Mouse (Mus musculus): ENCODE results near the gene Dlgap1. TPM values are rescaled to one million over a fixed set of nuclear protein-coding genes. Genes with fewer than 3 reads are reported as not detected.

Gene Dlgap1
- polyA plus RNA-seq, 1 experiment from 2014 or later, result 3.7 TPM

- Histone ChIP-seq H3K4me3 (ENCODE audit: low read depth, low read length) (no peak overlapping the region), H3K4me1 (ENCODE audit: control insufficient read depth, insufficient read depth, low read length) (no peaks in the 10 kb centered on the region), H3K27me3 (replicated peaks; ENCODE audit: control insufficient read depth, insufficient read depth, low read length) (no peaks in the 10 kb centered on the region), H3K36me3 (ENCODE audit: control insufficient read depth, insufficient read depth, low read length) (no peaks in the 10 kb centered on the region), H3K4me2 (ENCODE audit: low read depth, low read length) (no peak overlapping the region), H3K9me3 (ENCODE audit: control insufficient read depth, low read length) (no peaks in the 10 kb centered on the region), H3K9ac (ENCODE audit: low read depth, low read length) (no peak overlapping the region), H3K27ac (replicated peaks; ENCODE audit: low read depth, low read length) (no peak overlapping the region)
- 84% methylated on average over 6 of the region's 6 CpGs for WGBS
- ATAC-seq (ENCODE audit: low read depth), result no peak
- no peak for DNase-seq (ENCODE audit: low spot score)
Observed at GRCm38 (mm10) chr17:70434549-70434948, 465.7 kb downstream of the Dlgap1 start.

- 76% methylated on average over 6 of the region's 6 CpGs for WGBS
- no peak for ATAC-seq (ENCODE audit: low read depth)
- Histone ChIP-seq H3K4me2 (ENCODE audit: low read depth, low read length) (no peak overlapping the region), H3K4me1 (ENCODE audit: control insufficient read depth, insufficient read depth, low read length) (no peaks in the 10 kb centered on the region), H3K9ac (ENCODE audit: low read depth, low read length) (no peak overlapping the region), H3K4me3 (ENCODE audit: low read depth, low read length) (no peak overlapping the region), H3K27me3 (replicated peaks; ENCODE audit: control insufficient read depth, insufficient read depth, low read length) (no peaks in the 10 kb centered on the region), H3K27ac (replicated peaks; ENCODE audit: low read depth, low read length) (no peak overlapping the region), H3K9me3 (ENCODE audit: control insufficient read depth, low read length) (no peaks in the 10 kb centered on the region), H3K36me3 (ENCODE audit: control insufficient read depth, insufficient read depth, low read length) (no peaks in the 10 kb centered on the region)
- DNase-seq (ENCODE audit: low spot score), result no peak
Observed at GRCm38 (mm10) chr17:70435612-70436011, 466.7 kb downstream of the Dlgap1 start.

- Histone ChIP-seq H3K9me3 (ENCODE audit: control insufficient read depth, low read length) (no peaks in the 10 kb centered on the region), H3K4me3 (ENCODE audit: low read depth, low read length) (no peak overlapping the region), H3K4me2 (ENCODE audit: low read depth, low read length) (no peak overlapping the region), H3K36me3 (ENCODE audit: control insufficient read depth, insufficient read depth, low read length) (no peaks in the 10 kb centered on the region), H3K4me1 (ENCODE audit: control insufficient read depth, insufficient read depth, low read length) (no peaks in the 10 kb centered on the region), H3K27ac (replicated peaks; ENCODE audit: low read depth, low read length) (no peak overlapping the region), H3K27me3 (replicated peaks; ENCODE audit: control insufficient read depth, insufficient read depth, low read length) (no peaks in the 10 kb centered on the region), H3K9ac (ENCODE audit: low read depth, low read length) (no peak overlapping the region)
- WGBS, result 77% methylated on average over 5 of the region's 5 CpGs
- no peak for ATAC-seq (ENCODE audit: low read depth)
- no peak for DNase-seq (ENCODE audit: low spot score)
Observed at GRCm38 (mm10) chr17:70437229-70437628, 468.4 kb downstream of the Dlgap1 start.

GRCm38 (mm10) chr17:70442976-70443375, 474.1 kb downstream of the Dlgap1 start:
- no peak overlapping the region for H3K27ac ChIP-seq (replicated peaks; ENCODE audit: low read depth, low read length)
- no peaks in the 10 kb centered on the region for H3K27me3 ChIP-seq (replicated peaks; ENCODE audit: control insufficient read depth, insufficient read depth, low read length)
- H3K9ac ChIP-seq (ENCODE audit: low read depth, low read length), result no peak overlapping the region
- H3K9me3 ChIP-seq (ENCODE audit: control insufficient read depth, low read length), result no peaks in the 10 kb centered on the region
- H3K4me1 ChIP-seq (ENCODE audit: control insufficient read depth, insufficient read depth, low read length), result no peaks in the 10 kb centered on the region
- no peak for ATAC-seq (ENCODE audit: low read depth)
- no peaks in the 10 kb centered on the region for H3K36me3 ChIP-seq (ENCODE audit: control insufficient read depth, insufficient read depth, low read length)
- 74% methylated on average over 14 of the region's 14 CpGs for WGBS
- H3K4me3 ChIP-seq (ENCODE audit: low read depth, low read length), result no peak overlapping the region
- H3K4me2 ChIP-seq (ENCODE audit: low read depth, low read length), result no peak overlapping the region
- no peak for DNase-seq (ENCODE audit: low spot score)

- no peak overlapping the region for H3K4me2 ChIP-seq (ENCODE audit: low read depth, low read length)
- no peaks in the 10 kb centered on the region for H3K9me3 ChIP-seq (ENCODE audit: control insufficient read depth, low read length)
- DNase-seq (ENCODE audit: low spot score), result no peak
- WGBS, result 82% methylated on average over 8 of the region's 8 CpGs
- H3K27me3 ChIP-seq (replicated peaks; ENCODE audit: control insufficient read depth, insufficient read depth, low read length), result no peaks in the 10 kb centered on the region
- no peaks in the 10 kb centered on the region for H3K4me1 ChIP-seq (ENCODE audit: control insufficient read depth, insufficient read depth, low read length)
- H3K36me3 ChIP-seq (ENCODE audit: control insufficient read depth, insufficient read depth, low read length), result no peaks in the 10 kb centered on the region
- H3K27ac ChIP-seq (replicated peaks; ENCODE audit: low read depth, low read length), result no peak overlapping the region
- no peak overlapping the region for H3K4me3 ChIP-seq (ENCODE audit: low read depth, low read length)
- ATAC-seq (ENCODE audit: low read depth), result no peak
- H3K9ac ChIP-seq (ENCODE audit: low read depth, low read length), result no peak overlapping the region
Observed at GRCm38 (mm10) chr17:70446451-70446850, 477.6 kb downstream of the Dlgap1 start.

GRCm38 (mm10) chr17:70455036-70455435, 486.2 kb downstream of the Dlgap1 start:
- H3K27ac ChIP-seq (replicated peaks; ENCODE audit: low read depth, low read length), result no peak overlapping the region
- H3K4me1 ChIP-seq (ENCODE audit: control insufficient read depth, insufficient read depth, low read length), result no peaks in the 10 kb centered on the region
- no peaks in the 10 kb centered on the region for H3K36me3 ChIP-seq (ENCODE audit: control insufficient read depth, insufficient read depth, low read length)
- no peak for DNase-seq (ENCODE audit: low spot score)
- no peaks in the 10 kb centered on the region for H3K9me3 ChIP-seq (ENCODE audit: control insufficient read depth, low read length)
- no peak overlapping the region for H3K9ac ChIP-seq (ENCODE audit: low read depth, low read length)
- 87% methylated on average over 7 of the region's 7 CpGs for WGBS
- no peak overlapping the region for H3K4me3 ChIP-seq (ENCODE audit: low read depth, low read length)
- ATAC-seq (ENCODE audit: low read depth), result no peak
- H3K27me3 ChIP-seq (replicated peaks; ENCODE audit: control insufficient read depth, insufficient read depth, low read length), result no peaks in the 10 kb centered on the region
- H3K4me2 ChIP-seq (ENCODE audit: low read depth, low read length), result no peak overlapping the region

GRCm38 (mm10) chr17:70457103-70457502, 488.2 kb downstream of the Dlgap1 start:
- DNase-seq (ENCODE audit: low spot score) (no peak), ATAC-seq (ENCODE audit: low read depth) (no peak)
- Histone ChIP-seq H3K27me3 (replicated peaks; ENCODE audit: control insufficient read depth, insufficient read depth, low read length) (no peaks in the 10 kb centered on the region), H3K4me1 (ENCODE audit: control insufficient read depth, insufficient read depth, low read length) (no peaks in the 10 kb centered on the region), H3K9ac (ENCODE audit: low read depth, low read length) (no peak overlapping the region), H3K27ac (replicated peaks; ENCODE audit: low read depth, low read length) (no peak overlapping the region), H3K36me3 (ENCODE audit: control insufficient read depth, insufficient read depth, low read length) (no peaks in the 10 kb centered on the region), H3K9me3 (ENCODE audit: control insufficient read depth, low read length) (no peaks in the 10 kb centered on the region), H3K4me2 (ENCODE audit: low read depth, low read length) (no peak overlapping the region), H3K4me3 (ENCODE audit: low read depth, low read length) (no peak overlapping the region)
- 59% methylated on average over 1 of the region's 1 CpGs for WGBS

- Histone ChIP-seq H3K4me2 (ENCODE audit: low read depth, low read length) (no peak overlapping the region), H3K27me3 (replicated peaks; ENCODE audit: control insufficient read depth, insufficient read depth, low read length) (no peaks in the 10 kb centered on the region), H3K9ac (ENCODE audit: low read depth, low read length) (no peak overlapping the region), H3K4me3 (ENCODE audit: low read depth, low read length) (no peak overlapping the region), H3K4me1 (ENCODE audit: control insufficient read depth, insufficient read depth, low read length) (no peaks in the 10 kb centered on the region), H3K9me3 (ENCODE audit: control insufficient read depth, low read length) (no peaks in the 10 kb centered on the region), H3K36me3 (ENCODE audit: control insufficient read depth, insufficient read depth, low read length) (no peaks in the 10 kb centered on the region), H3K27ac (replicated peaks; ENCODE audit: low read depth, low read length) (no peak overlapping the region)
- ATAC-seq (ENCODE audit: low read depth) (no peak), DNase-seq (ENCODE audit: low spot score) (no peak)
- WGBS, result 78% methylated on average over 8 of the region's 8 CpGs
Observed at GRCm38 (mm10) chr17:70462231-70462630, 493.4 kb downstream of the Dlgap1 start.

- Histone ChIP-seq H3K27ac (replicated peaks; ENCODE audit: low read depth, low read length) (no peak overlapping the region), H3K4me3 (ENCODE audit: low read depth, low read length) (no peak overlapping the region), H3K4me1 (ENCODE audit: control insufficient read depth, insufficient read depth, low read length) (no peaks in the 10 kb centered on the region), H3K9me3 (ENCODE audit: control insufficient read depth, low read length) (no peaks in the 10 kb centered on the region), H3K36me3 (ENCODE audit: control insufficient read depth, insufficient read depth, low read length) (no peaks in the 10 kb centered on the region), H3K4me2 (ENCODE audit: low read depth, low read length) (no peak overlapping the region), H3K27me3 (replicated peaks; ENCODE audit: control insufficient read depth, insufficient read depth, low read length) (no peaks in the 10 kb centered on the region), H3K9ac (ENCODE audit: low read depth, low read length) (no peak overlapping the region)
- WGBS, result 57% methylated on average over 8 of the region's 8 CpGs
- no peak for DNase-seq (ENCODE audit: low spot score)
- no peak for ATAC-seq (ENCODE audit: low read depth)
Observed at GRCm38 (mm10) chr17:70462771-70463491, 494.1 kb downstream of the Dlgap1 start.

All from embryonic facial prominence, embryonic 14.5 days (tissue).